Mouse (Mus musculus): Measurements from ENCODE around the gene Dnajc21.
A peak's percentile ranks its signal among the peaks of the same experiment; 100 is the strongest.
"Not testable (repeated sequence)": the region's sequence is repeated elsewhere in the genome, so short reads cannot be mapped to it uniquely, and the experiment has no call there.

Dnajc21 gene

DNA sequence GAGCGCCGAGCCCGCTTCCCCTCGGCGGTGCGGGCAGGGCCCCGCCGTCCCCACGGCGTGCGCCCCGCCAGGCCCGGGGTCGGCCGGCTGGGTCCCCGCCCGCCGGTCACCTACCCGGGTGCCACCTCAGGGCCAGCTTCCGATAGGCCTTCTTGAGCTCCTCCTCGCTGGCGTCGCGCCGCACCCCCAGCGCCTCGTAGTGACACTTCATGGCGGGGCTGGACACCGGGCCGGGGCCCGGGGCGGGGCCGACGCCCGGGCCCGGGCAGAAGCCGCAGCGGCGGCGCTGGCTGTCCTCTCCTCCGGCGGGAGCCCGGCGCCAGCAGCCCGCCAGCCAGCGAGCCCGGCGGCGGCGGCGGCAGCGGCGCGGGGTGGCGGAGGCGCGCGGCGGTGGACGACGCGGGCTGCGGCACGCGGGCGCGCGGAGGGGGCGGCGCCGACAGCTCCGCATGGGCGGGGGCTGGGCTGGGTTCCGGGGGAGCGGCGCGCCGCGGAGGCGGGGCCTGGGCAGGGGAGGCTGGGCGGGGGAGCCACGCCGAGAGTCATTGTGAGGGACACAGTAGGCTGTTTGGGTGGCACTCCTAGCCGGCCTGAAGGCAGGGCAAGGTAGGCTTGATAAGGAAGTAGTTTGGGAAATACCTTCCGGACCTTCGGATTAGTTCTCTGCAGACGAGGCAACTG, at the start of gene Dnajc21:
TSS of gene Dnajc21 (minus strand) at position 366 of the 681 bp plus-strand sequence.
- Histone ChIP-seq H3K27me3 (ENCODE audit: insufficient read depth, low read length) (no peaks in the 10 kb centered on the region), H3K4me3 (replicated peaks; ENCODE audit: low read length) (peak within 1 kb of the TSS; percentile 94), H3K9me3 (ENCODE audit: low read length) (peaks cover 36% of the 10 kb centered on the region), H3K36me3 (ENCODE audit: insufficient read depth, low read length) (peaks cover 44% of the 10 kb centered on the region), H3K4me1 (replicated peaks; ENCODE audit: low read depth, low read length) (peaks cover 76% of the 10 kb centered on the region)
- TF ChIP-seq NANOG (IDR thresholded peaks at IDR 0.05; ENCODE audit: borderline replicate concordance, low read length) (no peak), CTCF (conservative IDR thresholded peaks at IDR 0.05; ENCODE audit: low read length) (no peak), POU5F1 (IDR thresholded peaks at IDR 0.05; ENCODE audit: borderline replicate concordance, low read length) (no peak)

DNA sequence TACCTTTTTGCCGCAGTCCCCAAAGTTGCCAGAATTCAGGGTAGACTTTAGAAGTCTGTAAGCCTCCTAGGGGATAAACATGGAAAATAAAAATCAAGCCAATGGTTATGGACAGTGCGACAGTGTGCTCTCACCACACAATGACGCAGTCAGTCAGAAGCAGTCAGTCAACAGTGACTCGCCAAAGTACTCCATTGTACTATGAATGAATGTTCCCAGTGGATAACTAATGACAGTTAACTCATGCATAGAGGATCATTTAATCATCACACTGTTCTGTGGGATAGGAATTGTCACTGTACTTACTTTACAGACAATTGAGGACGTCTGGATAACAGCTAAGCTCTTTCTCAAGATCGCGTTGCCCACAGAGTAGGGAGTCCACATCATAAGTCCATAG, 44.9 kb upstream of the Dnajc21 start:
- TF ChIP-seq CTCF (conservative IDR thresholded peaks at IDR 0.05; ENCODE audit: low read length) (no peak), POU5F1 (IDR thresholded peaks at IDR 0.05; ENCODE audit: borderline replicate concordance, low read length) (no peak), NANOG (IDR thresholded peaks at IDR 0.05; ENCODE audit: borderline replicate concordance, low read length) (peak; percentile 24; the same call in 1 of the 2 replicates)
- no peak overlapping the region for H3K4me3 ChIP-seq (replicated peaks; ENCODE audit: low read length)
- no peaks in the 10 kb centered on the region for H3K36me3 ChIP-seq (ENCODE audit: insufficient read depth, low read length)
- H3K27me3 ChIP-seq (ENCODE audit: insufficient read depth, low read length) = no peaks in the 10 kb centered on the region
- H3K4me1 ChIP-seq (replicated peaks; ENCODE audit: low read depth, low read length) = 0 out of 2 replicates have a peak, but pooled peaks cover 4% of the 10 kb centered on the region
- peaks cover 26% of the 10 kb centered on the region for H3K9me3 ChIP-seq (ENCODE audit: low read length)

DNA sequence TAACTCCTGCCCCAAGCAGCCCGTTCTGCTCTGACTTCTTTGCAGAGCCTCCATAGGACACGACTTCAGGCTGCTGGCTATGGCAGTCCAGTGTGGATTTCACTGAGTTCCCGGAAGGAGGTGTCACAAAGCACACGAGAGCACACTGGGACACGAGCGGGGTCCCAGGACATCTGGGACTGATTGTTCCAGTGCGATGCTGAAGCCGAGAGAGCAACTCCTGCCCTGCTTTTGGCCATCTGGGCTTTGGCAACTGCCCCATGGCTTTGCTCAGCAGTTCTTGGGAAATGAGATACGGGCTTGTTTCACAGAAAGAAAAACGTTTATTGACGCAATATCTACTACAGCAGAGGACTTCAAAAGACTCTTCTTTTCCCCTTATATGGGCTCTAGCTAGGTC, 35.8 kb upstream of the Dnajc21 start:
- Histone ChIP-seq H3K36me3 (ENCODE audit: insufficient read depth, low read length) (no peaks in the 10 kb centered on the region), H3K4me1 (replicated peaks; ENCODE audit: low read depth, low read length) (no peaks in the 10 kb centered on the region), H3K27me3 (ENCODE audit: insufficient read depth, low read length) (no peaks in the 10 kb centered on the region), H3K9me3 (ENCODE audit: low read length) (peaks cover 10% of the 10 kb centered on the region), H3K4me3 (replicated peaks; ENCODE audit: low read length) (no peak overlapping the region)
- TF ChIP-seq NANOG (IDR thresholded peaks at IDR 0.05; ENCODE audit: borderline replicate concordance, low read length) (no peak), POU5F1 (IDR thresholded peaks at IDR 0.05; ENCODE audit: borderline replicate concordance, low read length) (no peak), CTCF (conservative IDR thresholded peaks at IDR 0.05; ENCODE audit: low read length) (no peak)

DNA sequence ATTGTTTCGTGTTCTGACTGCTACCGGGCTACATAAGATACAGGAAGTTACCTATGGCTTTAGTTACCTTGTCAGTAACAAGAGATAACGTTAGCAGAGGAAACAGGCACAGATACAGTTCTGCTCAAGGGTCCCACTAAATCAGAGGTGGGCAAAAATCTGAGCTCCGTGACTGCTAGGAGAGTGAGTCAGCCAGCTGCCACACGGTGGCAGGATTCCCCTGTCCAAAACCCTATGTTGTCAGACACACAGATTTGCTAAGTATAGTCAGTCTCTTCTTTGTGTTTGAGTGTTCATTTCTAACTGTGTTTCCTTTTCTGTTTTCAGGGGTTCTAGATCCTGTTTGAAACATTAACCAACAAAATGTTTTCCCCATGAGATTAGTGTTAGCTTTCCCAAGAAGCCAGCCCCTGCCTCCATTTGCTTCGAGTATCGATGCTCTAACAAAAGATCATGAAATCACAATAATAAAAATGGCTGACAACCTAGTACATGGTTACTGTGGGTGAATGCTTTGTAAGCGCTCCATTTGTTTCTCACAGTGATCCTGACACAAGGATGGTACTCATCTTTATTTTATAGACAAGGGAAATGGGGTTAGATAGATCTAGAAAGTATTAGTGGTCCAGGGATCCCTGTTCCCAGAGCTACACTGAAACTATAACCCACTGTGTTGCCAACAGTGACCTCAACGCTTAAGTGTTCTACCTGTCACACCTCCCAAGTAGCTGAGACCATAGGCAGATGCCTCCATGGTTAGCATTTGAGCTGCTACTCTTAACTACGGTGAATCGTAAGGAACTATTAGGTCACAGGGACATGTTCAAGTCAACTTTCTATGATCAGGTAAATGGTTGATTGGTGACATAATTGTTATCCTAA, 30.8 kb upstream of the Dnajc21 start:
- H3K4me1 ChIP-seq (replicated peaks; ENCODE audit: low read depth, low read length) = peaks cover 22% of the 10 kb centered on the region
- H3K4me3 ChIP-seq (replicated peaks; ENCODE audit: low read length) = no peak overlapping the region
- TF ChIP-seq NANOG (IDR thresholded peaks at IDR 0.05; ENCODE audit: borderline replicate concordance, low read length) (no peak), POU5F1 (IDR thresholded peaks at IDR 0.05; ENCODE audit: borderline replicate concordance, low read length) (no peak), CTCF (conservative IDR thresholded peaks at IDR 0.05; ENCODE audit: low read length) (peak; percentile 72)
- H3K27me3 ChIP-seq (ENCODE audit: insufficient read depth, low read length) = no peaks in the 10 kb centered on the region
- peaks cover 2% of the 10 kb centered on the region; the same call in 1 of the 2 replicates for H3K36me3 ChIP-seq (ENCODE audit: insufficient read depth, low read length)
- no peaks in the 10 kb centered on the region for H3K9me3 ChIP-seq (ENCODE audit: low read length)

DNA sequence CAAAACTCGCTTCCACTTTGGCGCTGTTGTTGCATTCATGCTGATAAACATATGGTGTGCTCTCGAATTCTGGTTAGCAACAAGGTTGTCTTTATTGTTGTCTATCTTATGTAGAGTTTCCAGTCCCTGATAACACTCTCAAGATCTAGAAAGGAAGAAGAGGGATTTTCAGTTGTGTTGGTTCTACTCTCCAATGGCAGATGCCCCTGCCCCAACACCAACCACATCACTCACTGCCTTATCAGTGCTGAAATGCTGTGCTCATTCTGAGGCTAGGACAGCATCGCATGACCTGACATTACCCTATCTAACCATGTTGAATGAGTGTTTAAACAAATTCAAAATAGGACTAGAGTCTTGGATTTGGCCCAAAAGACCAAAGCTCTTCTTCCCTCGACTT, 29.7 kb upstream of the Dnajc21 start:
- Histone ChIP-seq H3K4me3 (replicated peaks; ENCODE audit: low read length) (no peak overlapping the region), H3K27me3 (ENCODE audit: insufficient read depth, low read length) (no peaks in the 10 kb centered on the region), H3K9me3 (ENCODE audit: low read length) (no peaks in the 10 kb centered on the region), H3K4me1 (replicated peaks; ENCODE audit: low read depth, low read length) (peaks cover 32% of the 10 kb centered on the region), H3K36me3 (ENCODE audit: insufficient read depth, low read length) (peaks cover 8% of the 10 kb centered on the region)
- TF ChIP-seq CTCF (conservative IDR thresholded peaks at IDR 0.05; ENCODE audit: low read length) = no peak
- TF ChIP-seq NANOG (IDR thresholded peaks at IDR 0.05; ENCODE audit: borderline replicate concordance, low read length) = no peak

DNA sequence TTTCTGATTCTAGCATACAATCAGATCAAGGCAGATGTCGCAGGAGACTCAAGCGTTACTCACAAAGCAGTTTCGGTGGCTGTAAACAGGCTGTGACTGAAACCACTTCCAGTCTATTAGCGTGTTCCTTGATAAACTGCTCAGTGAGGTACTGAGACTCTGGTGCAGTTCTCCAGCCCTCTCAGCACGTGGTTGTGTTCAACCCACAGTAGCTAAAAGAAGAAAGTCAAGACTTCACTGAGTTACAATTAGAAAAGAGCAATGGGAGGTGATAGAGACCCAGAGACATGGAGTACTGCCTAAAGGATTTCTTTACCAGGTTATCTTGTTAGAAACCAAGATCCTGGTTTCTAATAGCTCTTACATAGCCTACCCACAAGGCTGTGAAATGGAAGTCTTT, 29.3 kb upstream of the Dnajc21 start:
- H3K27me3 ChIP-seq (ENCODE audit: insufficient read depth, low read length) = no peaks in the 10 kb centered on the region

DNA sequence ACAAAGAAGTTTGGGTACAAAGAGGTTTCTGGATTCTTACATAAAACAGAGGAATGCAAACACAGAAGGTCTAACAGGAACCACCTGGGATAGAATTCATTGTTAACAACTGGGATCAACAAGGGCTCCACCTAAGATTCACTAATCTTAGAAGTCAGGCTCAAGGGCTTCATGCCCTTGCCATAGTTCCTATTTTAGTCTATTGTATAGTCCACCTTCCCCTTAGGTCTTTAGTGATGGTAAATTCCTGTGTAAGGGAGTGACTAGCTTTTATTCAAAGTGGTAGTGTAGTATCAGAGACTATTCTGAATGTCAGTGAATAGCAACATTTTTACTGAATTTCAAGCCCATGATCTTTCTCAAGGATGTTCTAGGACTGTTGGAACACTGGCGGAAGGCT, 26.4 kb upstream of the Dnajc21 start:
- H3K27me3 ChIP-seq (ENCODE audit: insufficient read depth, low read length); H3K4me3 ChIP-seq (replicated peaks; ENCODE audit: low read length); H3K9me3 ChIP-seq (ENCODE audit: low read length): not testable (repeated sequence)
- peaks cover 41% of the 10 kb centered on the region for H3K36me3 ChIP-seq (ENCODE audit: insufficient read depth, low read length)
- peaks cover 34% of the 10 kb centered on the region for H3K4me1 ChIP-seq (replicated peaks; ENCODE audit: low read depth, low read length)
- 0 out of 2 replicates have a peak, but pooled peaks have one; percentile 10 for TF ChIP-seq NANOG (IDR thresholded peaks at IDR 0.05; ENCODE audit: borderline replicate concordance, low read length)

More for the DNA sequence above, 29.3 kb upstream of the Dnajc21 start:
- Histone ChIP-seq H3K9me3 (ENCODE audit: low read length) (no peaks in the 10 kb centered on the region), H3K4me1 (replicated peaks; ENCODE audit: low read depth, low read length) (peaks cover 34% of the 10 kb centered on the region), H3K4me3 (replicated peaks; ENCODE audit: low read length) (no peak overlapping the region), H3K36me3 (ENCODE audit: insufficient read depth, low read length) (peaks cover 12% of the 10 kb centered on the region)
- TF ChIP-seq CTCF (conservative IDR thresholded peaks at IDR 0.05; ENCODE audit: low read length) = no peak
- TF ChIP-seq POU5F1 (IDR thresholded peaks at IDR 0.05; ENCODE audit: borderline replicate concordance, low read length) = no peak
- no peak for TF ChIP-seq NANOG (IDR thresholded peaks at IDR 0.05; ENCODE audit: borderline replicate concordance, low read length)

DNA sequence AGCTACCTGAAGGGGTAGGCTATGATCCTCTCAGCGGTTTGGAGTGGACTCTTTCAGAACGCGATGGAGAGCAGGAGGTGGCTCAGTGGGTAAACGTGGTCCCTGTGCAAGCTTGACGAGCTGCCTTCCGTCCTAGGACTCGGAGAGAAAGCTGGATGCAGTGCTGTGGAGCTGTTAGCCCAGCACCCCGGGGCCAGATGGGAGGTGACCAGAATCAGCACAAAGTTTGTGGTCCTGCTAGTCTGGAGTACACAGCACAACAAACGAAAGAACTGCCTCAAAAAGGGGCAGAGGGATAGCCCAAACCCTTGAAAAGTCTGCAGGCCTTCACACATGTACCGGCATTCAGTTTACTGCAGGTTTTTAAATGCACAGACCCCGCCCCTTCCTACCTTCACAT, 25.6 kb upstream of the Dnajc21 start:
- peaks cover 47% of the 10 kb centered on the region for H3K36me3 ChIP-seq (ENCODE audit: insufficient read depth, low read length)
- no peaks in the 10 kb centered on the region for H3K9me3 ChIP-seq (ENCODE audit: low read length)
- peak overlapping the region; percentile 49 for H3K4me3 ChIP-seq (replicated peaks; ENCODE audit: low read length)
- peaks cover 34% of the 10 kb centered on the region for H3K4me1 ChIP-seq (replicated peaks; ENCODE audit: low read depth, low read length)
- TF ChIP-seq NANOG (IDR thresholded peaks at IDR 0.05; ENCODE audit: borderline replicate concordance, low read length) (no peak), CTCF (conservative IDR thresholded peaks at IDR 0.05; ENCODE audit: low read length) (no peak), POU5F1 (IDR thresholded peaks at IDR 0.05; ENCODE audit: borderline replicate concordance, low read length) (no peak)
- H3K27me3 ChIP-seq (ENCODE audit: insufficient read depth, low read length) = no peaks in the 10 kb centered on the region

Measured in E14TG2a.4 (cell line).